Mouse (Mus musculus) granulocyte monocyte progenitor cell, adult 5-6 weeks (primary cell): Measurements from ENCODE around the gene Rnase13. TPM values are rescaled to one million over a fixed set of nuclear protein-coding genes. Genes with fewer than 3 reads are reported as not detected.
"Not testable (repeated sequence)": the region's sequence is repeated elsewhere in the genome, so short reads cannot be mapped to it uniquely, and the experiment has no call there.

ENCODE experiments used
- ATAC-seq: replicated peaks from 2 replicates; pipeline ENCODE4 v1.8.0; 2016; ENCODE audit warnings: mild to moderate bottlenecking, moderate TSS enrichment, inconsistent platforms; ENCODE audit not compliant: poor library complexity, severe bottlenecking
- total RNA-seq, 2 experiments: library from RNA; stranded (forward) in 1 of 2; stranded (reverse) in 1 of 2; fragments of 200-712, 200-1000 nt in 1 of 2; fragments of >200 nt in 1 of 2; fragmentation: Nextera tagmentation in 1 of 2; gene quantifications; 2 replicates each; pipeline ENCODE4 v1.2.3; 2014 to 2017

Rnase13 gene
- total RNA-seq (2014; fragmentation: Nextera tagmentation) (not detected in 2 replicates), total RNA-seq (2017) (not detected in 2 replicates)

GRCm38 (mm10) chr14:51922571-51922865 is at the start of gene Rnase13:
Gene Rnase13, minus strand, starts transcription at chr14:51922773.
- no peak for ATAC-seq

DNA sequence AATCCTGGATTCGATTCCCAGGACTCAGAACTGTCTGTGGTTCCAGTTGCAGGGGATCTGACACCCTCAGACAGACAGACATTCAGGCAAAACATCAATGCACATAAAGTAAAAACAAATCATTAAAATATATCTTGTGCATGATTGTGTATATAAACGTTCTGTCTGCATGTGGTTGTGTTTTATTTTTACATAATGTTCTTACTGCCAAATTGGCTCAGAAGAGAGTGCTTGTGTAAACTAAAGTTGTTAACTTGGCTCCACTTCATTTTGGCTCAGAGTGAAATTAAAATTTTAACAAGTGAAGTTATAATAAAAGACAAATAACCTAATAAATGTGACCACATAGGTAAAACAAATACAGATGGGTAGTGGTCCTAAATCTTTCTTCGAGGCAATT is 44.8 kb upstream of the Rnase13 start:
- no peak for ATAC-seq

- no peak for ATAC-seq
Measured at GRCm38 (mm10) chr14:51960316-51960715, 37.7 kb upstream of the Rnase13 start.

DNA sequence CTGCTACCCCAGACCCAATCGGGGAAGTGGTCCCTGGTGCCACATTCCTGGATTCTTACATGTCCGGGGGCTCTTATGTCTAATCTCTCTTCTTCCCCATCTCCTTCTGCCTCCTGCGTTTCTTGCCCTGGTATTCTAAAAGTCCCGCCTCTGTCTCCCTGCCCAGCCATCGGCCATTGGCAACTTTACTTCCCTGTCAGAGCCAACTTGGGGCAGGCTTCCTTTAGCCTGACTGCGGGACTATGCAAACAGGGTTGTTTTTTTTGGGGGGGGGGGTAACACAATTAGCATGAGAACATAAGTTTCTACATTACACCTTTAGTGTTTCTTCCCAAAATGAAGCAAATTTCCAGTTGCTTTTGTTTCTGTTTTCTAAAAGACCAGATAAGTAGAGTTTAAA is 20.8 kb upstream of the Rnase13 start:
- ATAC-seq, result no peak

- peak; percentile 83 for ATAC-seq
Measured at GRCm38 (mm10) chr14:51942236-51942635, 19.7 kb upstream of the Rnase13 start.

- ATAC-seq, result no peak
Measured at GRCm38 (mm10) chr14:51941577-51941976, 19.0 kb upstream of the Rnase13 start.

GRCm38 (mm10) chr14:51940944-51941560 is 18.5 kb upstream of the Rnase13 start:
- ATAC-seq, result peak; percentile 85

DNA sequence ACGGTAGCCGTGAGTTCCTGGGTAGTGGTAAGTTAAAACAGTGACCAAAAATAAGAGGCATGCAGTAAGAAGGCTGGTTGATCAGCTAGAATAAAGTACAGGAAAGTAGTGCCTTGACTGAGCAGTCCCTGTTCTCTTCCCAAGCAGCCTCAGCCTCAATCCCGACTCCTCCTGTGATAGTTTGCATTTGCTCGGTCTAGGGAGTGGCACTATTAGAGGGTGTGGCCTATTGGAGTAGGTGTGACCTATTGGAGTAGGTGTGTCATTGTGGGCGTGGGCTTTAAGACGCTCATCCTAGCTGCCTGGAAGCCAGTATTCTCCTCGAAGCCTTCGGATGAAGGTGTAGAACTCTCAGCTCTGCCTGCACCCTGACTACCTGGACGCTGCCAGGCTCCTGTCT is 16.4 kb upstream of the Rnase13 start:
- ATAC-seq, result no peak

DNA sequence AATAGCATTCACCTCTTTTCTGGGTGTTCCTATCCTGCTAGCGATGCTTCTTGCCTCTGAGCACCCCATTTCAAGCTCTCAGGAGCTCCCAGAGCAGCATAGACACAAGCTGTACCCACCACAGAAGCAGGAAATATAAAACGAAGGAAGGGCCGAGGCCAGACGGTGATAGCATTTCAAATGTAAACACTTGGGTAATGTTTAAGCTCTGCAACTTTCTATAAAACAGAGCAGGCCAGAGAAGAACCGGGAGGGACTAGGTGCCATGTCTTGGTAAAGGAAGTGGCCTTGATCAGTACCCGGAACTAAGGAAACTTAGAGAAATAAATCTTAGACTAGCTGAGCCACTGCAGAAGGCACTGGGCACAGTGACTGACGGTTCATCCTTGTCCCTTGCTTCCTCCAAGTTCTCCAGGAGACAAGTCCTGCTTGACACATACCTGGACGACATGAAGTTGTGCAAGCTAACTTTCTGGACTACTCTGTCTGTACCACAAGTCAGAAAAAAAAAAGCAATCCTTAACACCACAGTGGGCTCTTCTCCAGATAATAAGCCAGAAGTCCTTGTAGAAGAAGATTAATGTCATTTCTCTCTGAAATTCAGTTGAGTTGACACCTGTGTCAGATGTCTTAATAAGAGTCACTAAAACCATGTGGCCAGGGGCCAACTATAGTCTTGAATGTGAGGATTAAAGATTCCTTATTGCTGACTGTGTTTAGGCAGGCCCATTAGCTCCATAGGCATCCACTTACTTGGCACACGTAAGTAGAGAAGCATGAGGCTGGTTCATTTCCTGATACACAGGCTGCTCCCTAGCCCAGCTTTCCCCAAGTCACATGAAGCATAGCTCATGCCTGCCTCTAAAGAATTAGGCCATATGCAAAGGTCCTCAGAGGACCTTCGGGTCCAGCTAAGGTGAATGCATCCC is 9.8 kb upstream of the Rnase13 start:
- no peak for ATAC-seq

DNA sequence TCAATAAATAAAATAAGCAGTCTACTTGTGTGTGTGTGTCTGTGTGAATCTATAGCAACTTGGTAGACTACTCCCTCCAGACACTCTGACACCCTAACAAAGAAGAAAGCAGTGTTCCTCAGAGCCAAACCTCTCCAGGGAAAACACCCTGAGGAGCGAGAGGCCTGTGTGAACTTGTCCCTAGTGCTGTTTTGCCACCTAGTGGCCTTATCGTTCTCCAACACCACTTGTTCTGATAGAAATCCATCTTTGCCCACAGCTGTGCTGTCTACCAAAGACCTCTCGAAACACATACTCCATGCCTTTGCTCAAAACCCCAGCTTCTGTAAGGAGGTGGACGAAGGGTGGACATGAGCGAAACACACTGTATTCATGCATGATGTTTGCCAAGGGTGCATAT is 8.3 kb upstream of the Rnase13 start:
- ATAC-seq, result peak; percentile 82

DNA sequence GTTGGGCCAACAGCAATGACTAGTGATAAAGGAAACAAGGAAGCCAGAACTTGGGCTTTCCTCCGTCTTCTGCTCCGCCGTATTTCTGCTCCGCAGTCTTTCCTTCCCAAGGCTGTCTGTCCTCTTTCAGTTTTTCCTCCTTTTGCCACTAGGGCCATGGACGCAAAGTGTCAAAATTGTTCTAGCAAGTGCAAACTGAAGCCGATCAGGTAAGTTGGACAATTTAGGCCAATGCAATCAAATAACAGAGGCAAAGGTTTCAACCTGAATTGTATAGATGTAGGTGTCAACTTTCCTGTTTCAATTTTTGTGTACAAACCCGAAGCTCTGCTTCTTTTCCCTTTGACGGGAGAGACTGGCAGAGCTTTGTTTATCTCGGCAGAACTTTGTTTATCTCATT is 7.4 kb upstream of the Rnase13 start:
- ATAC-seq, result no peak

GRCm38 (mm10) chr14:51929309-51929943 is 6.9 kb upstream of the Rnase13 start:
- no peak for ATAC-seq

GRCm38 (mm10) chr14:51926930-51927329 is 4.4 kb upstream of the Rnase13 start:
- not testable (repeated sequence) for ATAC-seq

DNA sequence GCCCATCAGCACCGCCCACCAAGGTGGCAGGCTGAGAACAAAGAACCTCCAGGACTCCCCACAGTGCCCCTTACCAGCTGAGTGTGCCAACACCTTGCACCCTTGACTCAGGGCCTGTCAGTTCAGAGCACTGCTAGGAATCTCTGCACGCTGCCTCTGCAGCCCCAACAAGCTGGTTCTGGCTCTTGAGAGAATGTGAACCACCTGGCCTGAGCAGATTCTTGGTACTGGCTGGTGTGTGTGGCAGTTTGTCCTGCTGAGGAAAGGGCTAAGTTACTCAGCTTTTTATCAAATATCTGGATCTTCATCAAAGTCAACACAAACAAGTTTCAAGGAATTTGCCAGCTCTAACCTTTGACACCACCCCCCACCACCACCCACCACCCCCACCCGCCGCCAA is 919 bp upstream of the Rnase13 start:
- ATAC-seq, result no peak

DNA sequence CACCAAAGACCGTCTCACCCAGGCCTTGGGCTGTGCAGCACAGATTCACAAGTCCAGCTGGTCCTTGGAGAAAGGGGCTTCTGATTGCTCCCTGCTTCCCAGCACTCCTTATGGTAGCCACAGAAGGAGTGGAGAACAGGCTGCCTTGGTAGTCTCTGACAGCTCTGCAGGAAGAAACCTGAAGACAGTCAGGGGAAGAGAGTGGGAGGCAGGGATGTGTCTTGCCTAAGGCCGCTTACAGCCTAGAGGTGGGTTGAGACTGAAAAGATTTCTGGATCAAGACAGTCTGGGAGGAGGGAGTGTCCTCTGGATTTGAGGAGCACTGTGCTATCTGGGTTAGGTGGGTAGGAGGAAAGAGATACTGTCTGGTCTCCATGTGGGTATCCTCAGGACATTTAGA is 337 bp upstream of the Rnase13 start:
- no peak for ATAC-seq

DNA sequence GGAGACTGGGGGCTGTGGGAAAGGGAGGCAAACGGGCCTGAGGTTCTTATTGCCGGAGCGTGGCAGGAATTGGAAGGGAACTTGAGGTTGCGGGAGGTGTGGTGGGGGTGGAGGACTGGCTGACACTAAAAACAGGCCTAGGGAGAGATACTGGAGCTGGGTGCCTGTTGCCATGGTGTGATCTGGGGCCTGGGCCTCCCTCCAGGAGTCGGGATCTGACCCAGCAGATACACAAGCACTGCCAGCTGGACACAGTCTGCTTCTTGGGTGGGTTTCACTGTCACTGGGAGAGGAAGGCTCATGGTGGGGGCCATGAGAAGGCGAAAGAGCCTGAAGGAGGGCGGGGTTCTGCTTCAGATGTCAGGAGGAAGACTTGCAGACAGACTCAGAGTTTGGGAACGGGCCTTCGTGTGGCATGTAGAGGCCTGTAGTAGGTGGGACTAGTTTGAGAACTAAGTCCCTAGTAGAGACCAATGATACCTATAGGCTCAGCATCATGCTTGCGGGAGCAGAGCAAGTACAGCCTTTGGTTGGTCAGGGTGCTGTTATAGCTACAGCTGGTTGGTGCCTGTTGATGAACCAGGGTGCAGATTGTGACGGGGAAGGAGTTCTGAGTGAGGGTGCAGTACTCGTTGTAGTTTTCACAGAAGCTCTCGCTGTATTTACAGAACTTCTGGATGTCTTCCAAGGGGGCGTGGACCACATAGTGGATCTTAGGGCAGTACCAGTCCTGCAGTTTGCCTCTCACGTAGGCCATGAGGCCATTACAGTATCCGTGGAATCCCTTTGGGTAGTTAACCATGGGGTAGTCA is 608 bp downstream of the Rnase13 start:
- ATAC-seq, result no peak

GRCm38 (mm10) chr14:51918966-51919365 is 3.6 kb downstream of the Rnase13 start:
- ATAC-seq, result no peak

DNA sequence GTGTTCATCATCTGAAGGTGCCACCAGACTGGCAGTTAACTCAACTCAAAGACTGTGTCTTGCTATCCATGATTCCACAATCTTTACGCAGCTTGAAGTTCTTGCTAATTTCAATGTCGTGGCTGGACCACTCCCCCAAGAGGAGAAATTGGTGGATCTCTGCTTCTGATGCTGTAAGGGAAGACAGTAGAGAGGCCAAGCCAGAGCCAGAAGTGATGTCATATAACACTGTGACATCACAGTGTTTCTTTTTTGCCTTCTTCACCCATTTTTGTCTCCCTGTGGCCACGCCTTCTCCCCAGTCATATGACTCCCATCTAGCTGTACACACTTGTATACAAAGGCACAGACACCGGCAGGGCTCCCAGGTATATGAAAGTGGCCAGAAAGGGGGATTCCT is 4.4 kb downstream of the Rnase13 start, which contains the start of gene Tppp2:
Gene Tppp2, plus strand, starts transcription at position 301 of the 400 bp plus-strand sequence.
- ATAC-seq, result no peak

DNA sequence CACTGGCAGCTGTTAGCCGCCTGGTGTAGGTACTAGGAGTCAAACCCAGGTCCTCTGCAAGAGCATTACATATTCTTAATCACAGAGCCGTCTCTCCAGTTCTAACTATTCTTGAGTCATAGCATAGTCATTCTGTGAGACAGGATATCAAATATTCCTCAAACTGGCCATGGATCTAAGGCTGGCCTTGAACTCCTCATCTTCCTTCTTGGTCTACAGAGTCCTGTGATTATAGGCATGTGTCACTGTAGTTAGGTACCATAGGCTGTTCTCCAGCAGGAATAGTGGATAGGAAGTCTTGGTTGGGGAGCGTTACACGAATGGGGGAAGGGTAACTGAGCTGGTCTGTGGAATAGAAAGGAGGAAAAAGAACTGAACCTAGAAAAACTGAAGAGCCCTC is 6.0 kb downstream of the Rnase13 start:
- ATAC-seq, result no peak

- peak; percentile 21 for ATAC-seq
Measured at GRCm38 (mm10) chr14:51915030-51915429, 7.5 kb downstream of the Rnase13 start.
